Mouse (Mus musculus) forebrain, embryonic 14.5 days (tissue): ENCODE results near the gene Olfr1023. TPM values are rescaled to one million over a fixed set of nuclear protein-coding genes. Genes with fewer than 3 reads are reported as not detected.

Source experiments
- polyA plus RNA-seq: library from polyadenylated mRNA; unstranded; fragments of >200 nt; fragmentation: Nextera tagmentation; extraction: Ambion mirVana; gene quantifications from 2 replicates; pipeline ENCODE4 v1.2.1, GENCODE M21; 2014

Olfr1023 gene
- polyA plus RNA-seq, 1 experiment from 2014 or later: not detected

Other genes with a start within 250 kb of the Olfr1023 start
- gene Olfr1002, start 234.9 kb upstream of the Olfr1023 start, polyA plus RNA-seq: not detected in 2 replicates
- not detected in 2 replicates for gene Olfr154, start 221.2 kb upstream of the Olfr1023 start, polyA plus RNA-seq
- not detected in 2 replicates for gene Olfr1006, start 206.9 kb upstream of the Olfr1023 start, polyA plus RNA-seq
- gene Olfr1008, start 196.2 kb upstream of the Olfr1023 start, polyA plus RNA-seq: not detected in 2 replicates
- not detected in 2 replicates for gene Olfr1009, start 170.2 kb upstream of the Olfr1023 start, polyA plus RNA-seq
- gene Olfr1012, start 122.9 kb upstream of the Olfr1023 start, polyA plus RNA-seq: not detected in 2 replicates
- gene Olfr1013, start 118.5 kb upstream of the Olfr1023 start, polyA plus RNA-seq: not detected in 2 replicates
- gene Olfr1014, start 112.9 kb upstream of the Olfr1023 start, polyA plus RNA-seq: not detected in 2 replicates
- not detected in 2 replicates for gene Olfr1015, start 103.6 kb upstream of the Olfr1023 start, polyA plus RNA-seq
- not detected in 2 replicates for gene Olfr1016, start 83.1 kb upstream of the Olfr1023 start, polyA plus RNA-seq
- not detected in 2 replicates for gene Olfr1018, start 67.2 kb upstream of the Olfr1023 start, polyA plus RNA-seq
- gene Olfr1019, start 40.2 kb upstream of the Olfr1023 start, polyA plus RNA-seq: not detected in 2 replicates
- not detected in 2 replicates for gene Olfr1020, start 38.6 kb upstream of the Olfr1023 start, polyA plus RNA-seq
- gene Olfr1022, start 17.0 kb upstream of the Olfr1023 start, polyA plus RNA-seq: not detected in 2 replicates
- not detected in 2 replicates for gene Olfr1024, start 19.4 kb downstream of the Olfr1023 start, polyA plus RNA-seq
- gene Olfr1025-ps1, start 29.6 kb downstream of the Olfr1023 start, polyA plus RNA-seq: not detected in 2 replicates
- gene Olfr1026, start 35.9 kb downstream of the Olfr1023 start, polyA plus RNA-seq: not detected in 2 replicates
- gene Olfr1028, start 64.8 kb downstream of the Olfr1023 start, polyA plus RNA-seq: not detected in 2 replicates
- gene Olfr1029, start 88.3 kb downstream of the Olfr1023 start, polyA plus RNA-seq: not detected in 2 replicates
- not detected in 2 replicates for gene Olfr1030, start 93.6 kb downstream of the Olfr1023 start, polyA plus RNA-seq
- not detected in 2 replicates for gene Olfr1031, start 104.7 kb downstream of the Olfr1023 start, polyA plus RNA-seq
- gene Olfr1032, start 119.9 kb downstream of the Olfr1023 start, polyA plus RNA-seq: not detected in 2 replicates
- not detected in 2 replicates for gene Olfr1033, start 135.0 kb downstream of the Olfr1023 start, polyA plus RNA-seq
- not detected in 2 replicates for gene Olfr1034, start 160.2 kb downstream of the Olfr1023 start, polyA plus RNA-seq
- not detected in 2 replicates for gene Olfr1036, start 188.4 kb downstream of the Olfr1023 start, polyA plus RNA-seq
- not detected in 2 replicates for gene Olfr1037, start 201.7 kb downstream of the Olfr1023 start, polyA plus RNA-seq